Mouse (Mus musculus): ENCODE measurements around the gene Fank1. TPM values are rescaled to one million over a fixed set of nuclear protein-coding genes. Genes with fewer than 3 reads are reported as not detected.

Fank1 gene
- polyA plus RNA-seq, 1 experiment, result not detected

GRCm38 (mm10) chr7:133765240-133765848, 11.3 kb upstream of the Fank1 start:
- no peak for TF ChIP-seq CTCF (IDR thresholded peaks at IDR 0.05; ENCODE audit: borderline replicate concordance, insufficient read depth, low read length)
- no peak for TF ChIP-seq POLR2A (IDR thresholded peaks at IDR 0.05; ENCODE audit: low read depth, low read length)
- Histone ChIP-seq H3K27ac (ENCODE audit: insufficient read depth, low read length) (no peak overlapping the region), H3K4me3 (ENCODE audit: insufficient read depth, low read length) (no peak overlapping the region), H3K4me1 (ENCODE audit: control insufficient read depth, insufficient read depth, low read length) (0 out of 2 replicates have a peak, but pooled peaks cover 3% of the 10 kb centered on the region)

GRCm38 (mm10) chr7:133765849-133766243, 10.8 kb upstream of the Fank1 start:
- TF ChIP-seq POLR2A (IDR thresholded peaks at IDR 0.05; ENCODE audit: low read depth, low read length) (no peak), CTCF (IDR thresholded peaks at IDR 0.05; ENCODE audit: borderline replicate concordance, insufficient read depth, low read length) (no peak)
- H3K4me1 ChIP-seq (ENCODE audit: control insufficient read depth, insufficient read depth, low read length), result 0 out of 2 replicates have a peak, but pooled peaks cover 3% of the 10 kb centered on the region

GRCm38 (mm10) chr7:133768027-133768426, 8.6 kb upstream of the Fank1 start:
- TF ChIP-seq POLR2A (IDR thresholded peaks at IDR 0.05; ENCODE audit: low read depth, low read length) (no peak), CTCF (IDR thresholded peaks at IDR 0.05; ENCODE audit: borderline replicate concordance, insufficient read depth, low read length) (no peak)

More at GRCm38 (mm10) chr7:133765849-133766243, 10.8 kb upstream of the Fank1 start:
- Histone ChIP-seq H3K4me3 (ENCODE audit: insufficient read depth, low read length) (no peak overlapping the region), H3K27ac (ENCODE audit: insufficient read depth, low read length) (no peak overlapping the region)

GRCm38 (mm10) chr7:133768517-133768916, 8.1 kb upstream of the Fank1 start:
- no peak for TF ChIP-seq CTCF (IDR thresholded peaks at IDR 0.05; ENCODE audit: borderline replicate concordance, insufficient read depth, low read length)
- no peak for TF ChIP-seq POLR2A (IDR thresholded peaks at IDR 0.05; ENCODE audit: low read depth, low read length)

More at GRCm38 (mm10) chr7:133768027-133768426, 8.6 kb upstream of the Fank1 start:
- Histone ChIP-seq H3K27ac (ENCODE audit: insufficient read depth, low read length) (no peak overlapping the region), H3K4me3 (ENCODE audit: insufficient read depth, low read length) (no peak overlapping the region), H3K4me1 (ENCODE audit: control insufficient read depth, insufficient read depth, low read length) (no peaks in the 10 kb centered on the region)

GRCm38 (mm10) chr7:133775179-133775578, 1.5 kb upstream of the Fank1 start:
- TF ChIP-seq POLR2A (IDR thresholded peaks at IDR 0.05; ENCODE audit: low read depth, low read length) (no peak), CTCF (IDR thresholded peaks at IDR 0.05; ENCODE audit: borderline replicate concordance, insufficient read depth, low read length) (no peak)
- Histone ChIP-seq H3K4me3 (ENCODE audit: insufficient read depth, low read length) (0 out of 2 replicates have a peak overlapping the region, but pooled peaks have one; percentile 65), H3K4me1 (ENCODE audit: control insufficient read depth, insufficient read depth, low read length) (peaks cover 2% of the 10 kb centered on the region; the same call in 1 of the 2 replicates)

More at GRCm38 (mm10) chr7:133768517-133768916, 8.1 kb upstream of the Fank1 start:
- no peaks in the 10 kb centered on the region for H3K4me1 ChIP-seq (ENCODE audit: control insufficient read depth, insufficient read depth, low read length)
- H3K4me3 ChIP-seq (ENCODE audit: insufficient read depth, low read length), result no peak overlapping the region
- H3K27ac ChIP-seq (ENCODE audit: insufficient read depth, low read length), result no peak overlapping the region

GRCm38 (mm10) chr7:133775796-133776625, 650 bp upstream of the Fank1 start:
- no peak overlapping the region for H3K27ac ChIP-seq (ENCODE audit: insufficient read depth, low read length)
- TF ChIP-seq CTCF (IDR thresholded peaks at IDR 0.05; ENCODE audit: borderline replicate concordance, insufficient read depth, low read length) (no peak), POLR2A (IDR thresholded peaks at IDR 0.05; ENCODE audit: low read depth, low read length) (no peak)
- H3K4me3 ChIP-seq (ENCODE audit: insufficient read depth, low read length), result peak overlapping the region; percentile 65
- peaks cover 2% of the 10 kb centered on the region; the same call in 1 of the 2 replicates for H3K4me1 ChIP-seq (ENCODE audit: control insufficient read depth, insufficient read depth, low read length)

More at GRCm38 (mm10) chr7:133775179-133775578, 1.5 kb upstream of the Fank1 start:
- no peak overlapping the region for H3K27ac ChIP-seq (ENCODE audit: insufficient read depth, low read length)

GRCm38 (mm10) chr7:133781583-133781982, 4.9 kb downstream of the Fank1 start:
- no peaks in the 10 kb centered on the region for H3K4me1 ChIP-seq (ENCODE audit: control insufficient read depth, insufficient read depth, low read length)
- no peak overlapping the region for H3K4me3 ChIP-seq (ENCODE audit: insufficient read depth, low read length)
- H3K27ac ChIP-seq (ENCODE audit: insufficient read depth, low read length), result no peak overlapping the region
- TF ChIP-seq CTCF (IDR thresholded peaks at IDR 0.05; ENCODE audit: borderline replicate concordance, insufficient read depth, low read length) (no peak), POLR2A (IDR thresholded peaks at IDR 0.05; ENCODE audit: low read depth, low read length) (no peak)

- H3K4me1 ChIP-seq (ENCODE audit: control insufficient read depth, insufficient read depth, low read length), result no peaks in the 10 kb centered on the region
- no peak overlapping the region for H3K4me3 ChIP-seq (ENCODE audit: insufficient read depth, low read length)
- no peak overlapping the region for H3K27ac ChIP-seq (ENCODE audit: insufficient read depth, low read length)
- no peak for TF ChIP-seq CTCF (IDR thresholded peaks at IDR 0.05; ENCODE audit: borderline replicate concordance, insufficient read depth, low read length)
- no peak for TF ChIP-seq POLR2A (IDR thresholded peaks at IDR 0.05; ENCODE audit: low read depth, low read length)
Measured at GRCm38 (mm10) chr7:133781991-133782390, 5.3 kb downstream of the Fank1 start.

- peak; percentile 57; the same call in 1 of the 2 replicates for TF ChIP-seq CTCF (IDR thresholded peaks at IDR 0.05; ENCODE audit: borderline replicate concordance, insufficient read depth, low read length)
- no peak for TF ChIP-seq POLR2A (IDR thresholded peaks at IDR 0.05; ENCODE audit: low read depth, low read length)
- H3K4me1 ChIP-seq (ENCODE audit: control insufficient read depth, insufficient read depth, low read length), result no peaks in the 10 kb centered on the region
- no peak within 1 kb of the TSS for H3K4me3 ChIP-seq (ENCODE audit: insufficient read depth, low read length)
- H3K27ac ChIP-seq (ENCODE audit: insufficient read depth, low read length), result no peak within 1 kb of the TSS
Measured at GRCm38 (mm10) chr7:133782717-133783435, 6.2 kb downstream of the Fank1 start, which contains the start of gene Dhx32. Dhx32 (minus strand) TSS chr7:133782726.
